Mouse (Mus musculus) testis, postnatal 10 days (tissue): ENCODE data around the gene Emilin2.
A peak's percentile ranks its signal among the peaks of the same experiment; 100 is the strongest.

ENCODE experiments used
- DNase-seq: peaks from one replicate; pipeline ENCODE4 v3.0.0; 2021; ENCODE audit warnings: low spot score

The Emilin2 gene

GRCm38 (mm10) chr17:71300338-71300737, 11.4 kb downstream of the Emilin2 start:
- DNase-seq = no peak

- no peak for DNase-seq
Measured at GRCm38 (mm10) chr17:71299879-71300278, 11.9 kb downstream of the Emilin2 start.

- DNase-seq = no peak
Measured at GRCm38 (mm10) chr17:71294570-71294969, 17.2 kb downstream of the Emilin2 start.

GRCm38 (mm10) chr17:71292897-71293296, 18.9 kb downstream of the Emilin2 start:
- DNase-seq = no peak

GRCm38 (mm10) chr17:71291897-71292420, 19.8 kb downstream of the Emilin2 start:
- no peak for DNase-seq

- DNase-seq = no peak
Measured at GRCm38 (mm10) chr17:71290486-71291410, 21.0 kb downstream of the Emilin2 start.

GRCm38 (mm10) chr17:71289572-71290176, 22.1 kb downstream of the Emilin2 start:
- no peak for DNase-seq

GRCm38 (mm10) chr17:71288808-71289548, 22.8 kb downstream of the Emilin2 start:
- no peak for DNase-seq

- DNase-seq = no peak
Measured at GRCm38 (mm10) chr17:71288145-71288758, 23.5 kb downstream of the Emilin2 start.

- DNase-seq = no peak
Measured at GRCm38 (mm10) chr17:71287586-71287985, 24.2 kb downstream of the Emilin2 start.

GRCm38 (mm10) chr17:71285929-71286328, 25.8 kb downstream of the Emilin2 start:
- DNase-seq = no peak

- no peak for DNase-seq
Measured at GRCm38 (mm10) chr17:71284890-71285289, 26.9 kb downstream of the Emilin2 start.

- peak; percentile 86 for DNase-seq
Measured at GRCm38 (mm10) chr17:71283237-71283636, 28.5 kb downstream of the Emilin2 start.

- DNase-seq = no peak
Measured at GRCm38 (mm10) chr17:71282716-71283115, 29.1 kb downstream of the Emilin2 start.

GRCm38 (mm10) chr17:71277701-71278491, 33.9 kb downstream of the Emilin2 start:
- no peak for DNase-seq

GRCm38 (mm10) chr17:71276771-71277170, 35.0 kb downstream of the Emilin2 start:
- no peak for DNase-seq

- DNase-seq = no peak
Measured at GRCm38 (mm10) chr17:71273901-71274300, 37.9 kb downstream of the Emilin2 start.

- no peak for DNase-seq
Measured at GRCm38 (mm10) chr17:71268599-71268998, 43.2 kb downstream of the Emilin2 start.

GRCm38 (mm10) chr17:71268152-71268551, 43.6 kb downstream of the Emilin2 start:
- DNase-seq = no peak

- no peak for DNase-seq
Measured at GRCm38 (mm10) chr17:71267374-71267773, 44.4 kb downstream of the Emilin2 start.
